Mouse (Mus musculus) limb, embryonic 12.5 days (tissue): ENCODE measurements around the gene Lamb3. TPM values are rescaled to one million over a fixed set of nuclear protein-coding genes. Genes with fewer than 3 reads are reported as not detected.

Source experiments
- ATAC-seq: fragments of 200-750 bp; cut with Nextera tagmentation; 2 replicates; pipeline ENCODE4 v1.8.0; 2017; ENCODE audit warnings: low read depth, moderate TSS enrichment; ENCODE audit not compliant: insufficient number of reproducible peaks, insufficient read depth, low FRiP score, low TSS enrichment
- H3K27ac ChIP-seq: fragments of 300-500 bp; sonication (generic); 2 replicates; pipeline ENCODE4 v1.5.1; 2016; ENCODE audit warnings: mild to moderate bottlenecking, moderate library complexity
- H3K27me3 ChIP-seq: fragments of 300-500 bp; sonication (generic); 2 replicates; pipeline ENCODE4 v1.6.1; 2016; ENCODE audit warnings: mild to moderate bottlenecking, moderate library complexity
- H3K36me3 ChIP-seq: fragments of 300-500 bp; sonication (generic); 2 replicates; pipeline ENCODE4 v1.6.1; 2016; ENCODE audit warnings: mild to moderate bottlenecking, moderate library complexity
- H3K4me1 ChIP-seq: fragments of 300-500 bp; sonication (generic); replicated peaks from 2 replicates; pipeline ENCODE4 v1.6.1; 2016
- H3K4me2 ChIP-seq: fragments of 300-500 bp; sonication (generic); 2 replicates; pipeline ENCODE4 v1.6.1; 2016; ENCODE audit warnings: mild to moderate bottlenecking, moderate library complexity
- H3K4me3 ChIP-seq: fragments of 300-500 bp; sonication (generic); replicated peaks from 2 replicates; pipeline ENCODE4 v1.5.1; 2016; ENCODE audit warnings: mild to moderate bottlenecking
- H3K9ac ChIP-seq: fragments of 300-500 bp; sonication (generic); replicated peaks from 2 replicates; pipeline ENCODE4 v1.6.1; 2016; ENCODE audit warnings: mild to moderate bottlenecking, moderate library complexity
- H3K9me3 ChIP-seq: fragments of 300-500 bp; sonication (generic); 2 replicates; pipeline ENCODE4 v1.6.1; 2016; ENCODE audit warnings: mild to moderate bottlenecking, moderate library complexity
- WGBS: fragments of 180-500 bp; shearing (Covaris S2); methylation state at CpG from one replicate; pipeline ENCODE4 v1.1.7; 2016; 5-methylcytosine and 5-hydroxymethylcytosine counted together
- polyA plus RNA-seq: library from polyadenylated mRNA; unstranded; fragments of >200 nt; fragmentation: Nextera tagmentation; extraction: Ambion mirVana; gene quantifications from 2 replicates; pipeline ENCODE4 v1.2.1, GENCODE M21; 2016

Lamb3 gene
- polyA plus RNA-seq, 1 experiment from 2014 or later: 2.2 TPM

DNA sequence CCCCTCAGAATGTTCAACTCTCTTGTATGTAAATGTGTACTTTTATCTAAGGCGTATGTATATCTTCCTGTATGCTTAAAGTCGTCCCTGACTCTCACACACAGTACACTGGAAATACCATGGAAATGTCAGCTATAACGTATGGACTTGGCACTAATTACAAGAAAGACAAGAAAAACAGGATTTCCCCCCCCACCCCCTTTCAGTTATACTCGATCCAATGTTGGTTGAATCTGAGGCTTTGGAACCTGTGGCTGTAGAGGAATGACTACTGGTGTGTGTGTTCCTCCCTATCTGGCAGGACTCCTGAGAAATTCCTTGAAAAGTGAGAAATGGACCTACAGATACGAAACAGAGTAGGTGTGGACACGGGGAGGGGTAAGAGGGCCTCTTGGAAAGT, 19.2 kb upstream of the Lamb3 start:
- no peaks in the 10 kb centered on the region; the same call in 1 of the 2 replicates for H3K27me3 ChIP-seq
- no peak overlapping the region for H3K9ac ChIP-seq
- H3K9me3 ChIP-seq: no peaks in the 10 kb centered on the region
- WGBS: 88% methylated on average over 6 of the region's 6 CpGs
- no peaks in the 10 kb centered on the region for H3K36me3 ChIP-seq
- H3K4me2 ChIP-seq: no peak overlapping the region
- H3K4me1 ChIP-seq: peaks cover 31% of the 10 kb centered on the region
- H3K27ac ChIP-seq: peak overlapping the region; percentile 84; the same call in 1 of the 2 replicates
- ATAC-seq: no peak
- H3K4me3 ChIP-seq: no peak overlapping the region

DNA sequence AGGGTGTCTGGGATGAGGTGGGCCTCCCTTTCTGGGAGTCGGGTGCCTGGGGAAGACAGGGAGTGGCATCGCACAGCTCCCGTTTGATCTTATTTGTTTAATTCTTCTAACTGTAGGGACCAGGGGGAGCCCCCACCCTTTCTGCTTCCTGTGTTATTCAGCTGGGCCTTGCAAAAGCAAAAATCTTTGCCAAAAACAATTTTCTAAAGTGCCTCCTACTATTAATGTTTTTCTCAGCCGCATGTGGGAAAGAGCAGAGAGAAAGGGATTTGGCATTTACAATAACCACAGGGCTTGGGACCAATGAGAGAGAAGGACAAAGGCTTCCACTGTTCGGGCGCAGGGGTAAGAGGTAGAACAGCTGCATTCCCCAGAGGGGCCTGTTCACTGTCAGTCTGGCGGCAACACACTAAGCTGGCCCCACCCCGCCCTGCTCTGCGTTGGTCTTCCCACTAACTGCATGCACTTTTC, 18.3 kb upstream of the Lamb3 start:
- Histone ChIP-seq H3K4me2 (peak overlapping the region; percentile 30), H3K9me3 (no peaks in the 10 kb centered on the region), H3K4me1 (peaks cover 31% of the 10 kb centered on the region), H3K9ac (peak overlapping the region; percentile 12; the same call in 1 of the 2 replicates), H3K4me3 (no peak overlapping the region), H3K27ac (peak overlapping the region; percentile 84), H3K27me3 (no peaks in the 10 kb centered on the region; the same call in 1 of the 2 replicates), H3K36me3 (no peaks in the 10 kb centered on the region)
- WGBS: 16% methylated on average over 9 of the region's 9 CpGs
- ATAC-seq: peak; percentile 93

DNA sequence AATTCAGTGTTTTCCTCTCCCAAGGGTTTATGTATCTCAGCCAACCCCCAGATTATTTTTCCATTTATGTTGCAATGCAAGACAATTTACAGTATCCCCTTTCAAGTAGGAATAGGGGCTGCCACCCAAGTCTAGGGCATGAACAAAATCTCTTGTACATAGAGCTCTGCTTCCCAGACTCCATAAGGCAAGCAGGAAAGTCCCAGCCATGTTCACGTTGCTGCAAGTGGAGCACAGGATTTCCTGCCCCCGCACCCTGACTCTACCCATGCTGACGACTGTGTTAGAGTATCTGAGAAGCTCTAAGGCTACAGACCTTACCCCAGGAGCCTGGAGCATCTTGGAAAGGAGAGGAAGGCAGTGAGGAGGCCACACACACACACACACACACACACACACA, 17.7 kb upstream of the Lamb3 start:
- Histone ChIP-seq H3K9me3 (no peaks in the 10 kb centered on the region), H3K27ac (peak overlapping the region; percentile 84), H3K4me2 (peak overlapping the region; percentile 30; the same call in 1 of the 2 replicates), H3K4me1 (peaks cover 26% of the 10 kb centered on the region), H3K9ac (no peak overlapping the region), H3K4me3 (no peak overlapping the region), H3K27me3 (no peaks in the 10 kb centered on the region; the same call in 1 of the 2 replicates), H3K36me3 (no peaks in the 10 kb centered on the region)
- 53% methylated on average over 3 of the region's 3 CpGs for WGBS
- ATAC-seq: no peak

DNA sequence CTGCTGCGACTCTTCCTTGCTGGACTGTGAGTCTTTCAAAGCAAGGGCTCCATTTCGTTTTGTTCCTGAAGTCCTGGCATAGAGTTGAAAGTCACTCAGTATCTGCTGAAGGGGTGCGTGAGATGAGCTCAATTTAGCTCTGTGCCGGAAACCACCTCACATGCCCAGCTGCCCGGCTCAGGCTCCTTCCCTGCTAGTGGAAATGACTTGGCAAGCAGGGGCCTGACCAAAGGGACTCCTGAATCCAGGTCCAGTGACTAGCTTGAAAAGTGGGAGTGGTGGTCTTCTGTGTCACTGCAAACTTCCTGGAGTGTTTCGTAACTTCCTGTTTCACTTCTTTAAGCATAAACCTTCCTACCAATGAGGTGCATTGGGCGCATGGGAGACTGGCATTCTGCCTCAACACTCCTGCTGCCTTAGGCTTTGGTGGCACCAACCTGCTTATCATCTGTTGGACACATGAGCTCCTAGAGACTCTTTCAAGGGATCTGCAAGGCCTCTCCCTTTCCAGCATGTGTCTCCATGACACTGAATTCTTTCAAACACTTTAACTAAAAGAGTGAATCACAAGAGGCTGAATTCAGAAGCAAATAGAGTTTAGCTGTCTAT, 15.7 kb upstream of the Lamb3 start:
- WGBS: 91% methylated on average over 7 of the region's 7 CpGs
- no peak for ATAC-seq
- H3K27me3 ChIP-seq: no peaks in the 10 kb centered on the region
- peaks cover 25% of the 10 kb centered on the region for H3K4me1 ChIP-seq
- no peak overlapping the region for H3K9ac ChIP-seq
- no peaks in the 10 kb centered on the region for H3K9me3 ChIP-seq
- H3K4me2 ChIP-seq: no peak overlapping the region
- no peak overlapping the region for H3K27ac ChIP-seq
- no peaks in the 10 kb centered on the region for H3K36me3 ChIP-seq
- no peak overlapping the region for H3K4me3 ChIP-seq

DNA sequence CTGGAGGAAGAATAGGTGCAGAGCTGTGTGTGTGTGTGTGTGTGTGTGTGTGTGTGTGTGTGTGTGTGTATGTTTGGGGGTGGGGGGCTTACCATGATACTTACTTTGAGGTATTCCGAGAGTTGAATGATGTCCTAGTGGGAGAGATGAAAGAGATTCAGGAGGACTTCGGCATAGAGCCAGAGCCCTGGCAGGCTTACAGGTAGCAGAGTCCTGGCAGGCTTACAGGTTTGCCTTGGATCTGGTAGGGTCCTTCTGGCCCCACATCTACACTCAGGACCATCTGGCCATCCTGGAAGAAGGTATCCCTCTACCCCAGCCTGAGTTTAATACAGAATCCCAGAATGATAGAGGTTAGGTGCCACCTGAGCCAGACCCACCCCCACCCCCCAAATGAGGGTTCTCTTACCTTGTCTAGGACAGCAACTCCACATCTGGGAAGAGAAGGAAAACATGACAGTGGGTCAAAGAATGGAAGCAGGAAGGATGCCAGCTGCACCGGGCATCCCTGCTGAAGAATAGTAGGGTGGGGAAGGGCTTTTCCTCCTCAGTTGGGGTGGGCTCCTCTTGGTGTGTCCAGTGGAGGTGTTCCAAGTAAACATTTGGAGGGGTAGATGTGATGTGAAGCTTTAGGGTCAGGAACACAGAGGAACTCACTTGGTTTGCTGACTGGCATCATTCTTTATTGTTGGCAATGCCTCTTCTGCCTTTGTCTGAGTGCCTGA, 12.9 kb upstream of the Lamb3 start:
- H3K9ac ChIP-seq: no peak overlapping the region
- no peaks in the 10 kb centered on the region for H3K27me3 ChIP-seq
- no peak overlapping the region for H3K4me3 ChIP-seq
- H3K9me3 ChIP-seq: no peaks in the 10 kb centered on the region
- no peaks in the 10 kb centered on the region for H3K36me3 ChIP-seq
- WGBS: 83% methylated on average over 3 of the region's 3 CpGs
- peaks cover 10% of the 10 kb centered on the region for H3K4me1 ChIP-seq
- no peak overlapping the region for H3K4me2 ChIP-seq
- no peak for ATAC-seq
- H3K27ac ChIP-seq: no peak overlapping the region

DNA sequence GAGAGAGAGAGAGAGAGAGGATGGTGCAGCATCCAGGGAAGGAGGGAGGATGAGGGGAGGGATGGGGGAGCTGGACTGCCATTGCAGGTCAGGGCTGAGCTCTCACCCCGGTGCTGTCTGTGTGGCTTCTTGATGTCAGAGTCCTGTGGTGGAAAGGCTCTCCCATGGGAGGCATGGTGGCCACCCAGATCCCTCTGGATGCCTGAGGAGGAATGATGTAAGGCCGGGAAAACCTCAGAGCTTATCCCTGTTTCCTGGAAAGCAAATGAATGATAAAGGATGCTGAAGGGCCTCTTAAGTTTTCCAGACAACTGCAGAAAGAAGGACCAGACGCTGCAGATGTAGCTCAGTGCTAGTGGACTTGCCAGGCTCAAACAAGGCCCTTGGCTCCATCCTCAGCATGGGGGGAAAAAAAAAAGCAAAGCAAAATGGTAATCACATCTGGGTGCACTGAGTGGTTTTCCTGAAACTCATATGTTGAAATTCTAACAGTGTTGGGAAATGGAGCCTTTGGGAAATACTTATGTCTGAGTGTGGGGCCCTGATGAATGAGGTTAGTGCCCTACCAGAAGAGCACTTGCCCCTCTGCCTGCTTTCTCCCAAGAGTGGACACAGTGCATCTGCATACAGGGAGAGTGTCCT, 12.2 kb upstream of the Lamb3 start:
- H3K4me2 ChIP-seq: no peak overlapping the region
- no peaks in the 10 kb centered on the region for H3K36me3 ChIP-seq
- no peak overlapping the region for H3K4me3 ChIP-seq
- no peak for ATAC-seq
- peaks cover 3% of the 10 kb centered on the region for H3K4me1 ChIP-seq
- no peak overlapping the region for H3K9ac ChIP-seq
- no peaks in the 10 kb centered on the region for H3K27me3 ChIP-seq
- 72% methylated on average over 3 of the region's 3 CpGs for WGBS
- H3K9me3 ChIP-seq: no peaks in the 10 kb centered on the region
- H3K27ac ChIP-seq: 0 out of 2 replicates have a peak overlapping the region, but pooled peaks have one; percentile 17

DNA sequence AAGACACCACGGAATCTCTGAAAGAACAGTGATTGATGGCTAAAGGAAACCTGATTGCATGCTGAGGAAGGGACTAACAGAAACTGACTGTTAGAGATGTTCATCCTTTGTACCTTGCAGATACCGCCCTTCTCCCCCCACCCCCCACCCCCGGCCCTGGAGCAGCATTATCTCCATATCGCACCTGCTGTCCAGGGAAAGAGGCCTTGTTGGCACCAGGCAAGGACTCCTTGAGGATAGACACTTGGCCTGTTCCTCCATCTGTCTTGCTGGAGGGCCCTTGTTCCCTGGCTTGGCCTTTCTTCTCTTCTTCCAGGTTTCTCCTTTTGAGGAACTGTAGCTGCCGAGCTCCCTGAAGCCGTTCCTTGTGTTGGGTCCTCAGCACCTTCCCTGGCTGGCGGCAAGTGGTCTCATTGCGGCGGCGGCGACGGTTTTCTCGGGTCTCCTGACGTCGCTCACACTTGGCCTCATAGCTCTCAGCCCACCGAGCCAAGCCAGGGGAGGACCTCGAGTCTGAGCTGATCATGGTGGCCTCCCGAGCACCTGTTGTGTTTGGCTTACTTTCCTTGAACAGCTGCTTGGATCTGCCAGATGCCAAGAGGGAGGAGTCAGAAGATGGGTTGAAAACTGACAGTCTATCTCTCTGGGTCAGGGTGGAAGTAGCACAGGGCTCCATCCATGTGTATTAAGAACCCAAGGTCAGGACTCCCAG, 9.8 kb upstream of the Lamb3 start:
- H3K9me3 ChIP-seq: no peaks in the 10 kb centered on the region
- H3K36me3 ChIP-seq: no peaks in the 10 kb centered on the region
- H3K27ac ChIP-seq: no peak overlapping the region
- H3K9ac ChIP-seq: no peak overlapping the region
- no peak overlapping the region for H3K4me2 ChIP-seq
- H3K4me3 ChIP-seq: no peak overlapping the region
- no peaks in the 10 kb centered on the region for H3K4me1 ChIP-seq
- WGBS: 86% methylated on average over 18 of the region's 18 CpGs
- no peaks in the 10 kb centered on the region for H3K27me3 ChIP-seq
- no peak for ATAC-seq

DNA sequence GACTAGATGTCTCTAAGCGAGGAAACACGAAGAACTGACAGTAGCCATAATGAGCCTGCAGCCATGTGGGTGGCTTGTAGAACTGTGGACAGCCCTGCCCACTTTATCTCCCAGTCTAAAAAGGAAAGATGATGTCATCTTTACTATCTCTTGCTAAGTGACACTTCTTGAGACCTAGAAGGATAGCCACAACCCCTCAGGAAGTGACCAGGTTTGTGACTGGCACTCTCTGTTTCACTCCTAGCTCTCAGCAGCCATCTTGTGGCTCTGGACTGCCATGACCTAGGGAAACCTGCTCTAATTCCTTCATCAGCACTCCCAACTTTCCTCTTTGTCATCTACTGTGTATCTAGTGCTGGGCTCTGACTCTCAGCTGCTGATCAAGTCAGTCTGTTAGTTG, 9.2 kb upstream of the Lamb3 start:
- ATAC-seq: no peak; the same call in 1 of the 2 replicates
- Histone ChIP-seq H3K36me3 (no peaks in the 10 kb centered on the region), H3K4me3 (no peak overlapping the region), H3K4me1 (no peaks in the 10 kb centered on the region), H3K9ac (no peak overlapping the region), H3K4me2 (no peak overlapping the region), H3K27ac (no peak overlapping the region), H3K27me3 (no peaks in the 10 kb centered on the region), H3K9me3 (no peaks in the 10 kb centered on the region)
- WGBS: 85% methylated on average over 2 of the region's 2 CpGs

DNA sequence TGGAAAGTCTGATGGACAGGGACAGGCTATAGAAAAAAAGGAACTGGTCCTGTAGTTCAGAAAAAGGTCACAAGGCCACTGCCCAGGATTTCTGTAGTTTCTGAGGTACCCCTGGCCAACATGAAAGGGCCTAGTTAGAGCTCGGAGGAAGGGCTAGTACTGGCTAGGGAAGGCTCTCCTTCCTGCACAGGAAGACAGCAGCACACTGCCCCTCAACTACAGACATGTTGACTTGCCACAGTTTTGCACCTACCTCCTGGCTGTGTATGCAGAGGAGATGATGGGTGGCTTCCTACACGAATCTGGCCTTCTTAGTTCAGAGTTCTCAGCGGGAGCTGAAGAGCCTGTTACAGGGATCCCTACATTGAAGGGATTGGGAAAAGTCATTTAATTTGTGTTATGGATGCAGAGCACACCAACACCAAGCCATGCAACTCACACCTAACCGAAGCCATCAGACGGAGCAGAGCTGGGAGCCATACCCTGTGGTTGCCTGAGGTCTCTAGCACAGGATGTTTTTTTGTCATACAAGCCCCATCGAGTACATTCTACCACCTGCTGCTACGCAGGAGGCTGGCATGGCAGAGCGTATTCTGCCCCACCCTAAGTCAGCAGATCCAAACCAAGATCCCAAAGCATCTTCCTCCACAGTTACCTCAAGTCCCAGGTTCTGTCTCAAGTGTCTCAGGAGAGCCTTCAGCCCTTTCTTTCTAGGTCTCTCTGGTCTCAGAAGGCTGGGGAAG, 6.7 kb upstream of the Lamb3 start:
- WGBS: 84% methylated on average over 8 of the region's 8 CpGs
- no peak overlapping the region for H3K9ac ChIP-seq
- H3K4me2 ChIP-seq: no peak overlapping the region
- no peaks in the 10 kb centered on the region for H3K36me3 ChIP-seq
- no peaks in the 10 kb centered on the region for H3K9me3 ChIP-seq
- no peaks in the 10 kb centered on the region for H3K27me3 ChIP-seq
- H3K4me1 ChIP-seq: no peaks in the 10 kb centered on the region
- no peak overlapping the region for H3K27ac ChIP-seq
- ATAC-seq: no peak
- no peak overlapping the region for H3K4me3 ChIP-seq

DNA sequence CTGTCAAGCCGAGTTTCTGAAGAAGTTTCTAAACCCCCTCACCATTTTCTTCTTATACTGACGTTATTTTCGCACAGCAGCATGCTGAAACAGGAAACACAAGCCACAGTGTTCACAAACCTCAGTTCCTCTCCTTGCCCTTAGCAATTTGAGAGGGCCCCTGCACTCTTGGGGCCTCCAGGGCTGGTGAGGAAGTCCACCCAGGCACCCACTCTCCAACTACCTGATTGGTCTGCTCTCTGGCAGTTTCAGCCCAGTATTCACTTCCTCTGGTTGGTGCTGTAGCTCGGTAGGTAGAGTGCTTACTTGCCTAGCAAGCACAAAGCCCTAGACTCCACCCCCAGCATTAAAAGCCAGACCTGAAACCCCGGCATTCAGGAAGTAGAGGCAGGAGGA, 6.1 kb upstream of the Lamb3 start, which contains the start of gene Traf3ip3:
Traf3ip3 (minus strand) TSS at position 321 of the 396 bp plus-strand sequence.
- ATAC-seq: no peak
- WGBS: 56% methylated on average over 5 of the region's 5 CpGs

More for the DNA sequence above, 6.1 kb upstream of the Lamb3 start, which contains the start of gene Traf3ip3:
- H3K27ac ChIP-seq: no peak within 1 kb of the TSS
- H3K4me2 ChIP-seq: no peak within 1 kb of the TSS
- no peaks in the 10 kb centered on the region for H3K36me3 ChIP-seq
- no peaks in the 10 kb centered on the region for H3K27me3 ChIP-seq
- no peaks in the 10 kb centered on the region for H3K4me1 ChIP-seq
- H3K4me3 ChIP-seq: no peak within 1 kb of the TSS
- H3K9ac ChIP-seq: no peak within 1 kb of the TSS
- H3K9me3 ChIP-seq: no peaks in the 10 kb centered on the region
